8 mouse cellular contexts compared by ENCODE assay signal in genomic region chr17:33746011-33746410, GRCm38 (mm10). TPM values are rescaled to one million over a fixed set of nuclear protein-coding genes. Genes with fewer than 3 reads are reported as not detected.
A peak's percentile ranks its signal among the peaks of the same experiment; 100 is the strongest.
DNase-seq lines count a peak whose midpoint lies in the region; ATAC-seq lines count a peak whose summit lies in the region.
"Had no signal": no experiment of that assay in that cellular context is flagged by ENCODE, and none has a peak within 500 bp of the region (broad histone marks: within the 10 kb centered on the region; RNA-seq: fewer than 3 reads in every experiment).

No protein-coding gene starts in this region.

- H3K27ac ChIP-seq in midbrain, embryonic 14.5 days (replicated peaks; ENCODE audit: low read depth, low read length): no peak overlapping the region
- H3K27ac ChIP-seq in midbrain, embryonic 16.5 days (ENCODE audit: low read length): no peak overlapping the region
- H3K27ac ChIP-seq: neural tube, embryonic 13.5 days had no signal

- no peak for ATAC-seq in midbrain, embryonic 14.5 days (ENCODE audit: low FRiP score, low TSS enrichment)
- no peak for ATAC-seq in midbrain, embryonic 16.5 days
- peak; percentile 82 for ATAC-seq in common myeloid progenitor, adult 5-6 weeks (replicated peaks; ENCODE audit: low read depth, poor library complexity, severe bottlenecking)

- no peak overlapping the region for H3K4me2 ChIP-seq in midbrain, embryonic 14.5 days (ENCODE audit: low read length)
- H3K4me2 ChIP-seq in midbrain, embryonic 16.5 days (ENCODE audit: low read length): no peak overlapping the region
- H3K4me2 ChIP-seq: neural tube, embryonic 13.5 days had no signal

- peak; percentile 36 for DNase-seq in midbrain, embryonic 14.5 days
- DNase-seq in induced T-regulatory cell, adult 2 months (ENCODE audit: low read depth): peak; percentile 40
- DNase-seq in lung, postnatal 36 days: peak; percentile 74
- DNase-seq in ovary, postnatal 14 days (ENCODE audit: low spot score): no peak
- no peak for DNase-seq in spleen, adult 18-20 months

- H3K27me3 ChIP-seq in midbrain, embryonic 14.5 days (ENCODE audit: control insufficient read depth, insufficient read depth, low read length): no peaks in the 10 kb centered on the region
- H3K27me3 ChIP-seq in midbrain, embryonic 16.5 days (ENCODE audit: control insufficient read depth, insufficient read depth, low read depth, low read length): no peaks in the 10 kb centered on the region
- H3K27me3 ChIP-seq: neural tube, embryonic 13.5 days had no signal

- H3K4me1 ChIP-seq in midbrain, embryonic 14.5 days (ENCODE audit: control insufficient read depth, insufficient read depth, low read length): no peaks in the 10 kb centered on the region
- H3K4me1 ChIP-seq in midbrain, embryonic 16.5 days (ENCODE audit: control insufficient read depth, insufficient read depth, low read length): no peaks in the 10 kb centered on the region

- no peak overlapping the region for H3K4me3 ChIP-seq in midbrain, embryonic 14.5 days (replicated peaks; ENCODE audit: low read depth, low read length)
- no peak overlapping the region for H3K4me3 ChIP-seq in midbrain, embryonic 16.5 days (ENCODE audit: low read depth, low read length)
- H3K4me3 ChIP-seq: neural tube, embryonic 13.5 days had no signal

- 81% methylated on average over 2 of the region's 2 CpGs for WGBS in midbrain, embryonic 14.5 days
- 73% methylated on average over 2 of the region's 2 CpGs for WGBS in midbrain, embryonic 16.5 days

- H3K9me3 ChIP-seq in midbrain, embryonic 14.5 days (ENCODE audit: control insufficient read depth, low read length): no peaks in the 10 kb centered on the region
- no peaks in the 10 kb centered on the region for H3K9me3 ChIP-seq in midbrain, embryonic 16.5 days (replicated peaks; ENCODE audit: control insufficient read depth, low read length, poor library complexity, severe bottlenecking)
- H3K9me3 ChIP-seq: neural tube, embryonic 13.5 days had no signal

- H3K36me3 ChIP-seq in midbrain, embryonic 14.5 days (ENCODE audit: control insufficient read depth, insufficient read depth, low read length): peaks cover 48% of the 10 kb centered on the region
- H3K36me3 ChIP-seq in midbrain, embryonic 16.5 days (ENCODE audit: control insufficient read depth, insufficient read depth, low read length): peaks cover 20% of the 10 kb centered on the region

- no peak overlapping the region for H3K9ac ChIP-seq in midbrain, embryonic 14.5 days (replicated peaks; ENCODE audit: low read length)
- H3K9ac ChIP-seq in midbrain, embryonic 16.5 days (ENCODE audit: low read depth, low read length): no peak overlapping the region
- H3K9ac ChIP-seq: neural tube, embryonic 13.5 days had no signal

RNA-seq across cellular contexts. Expression of gene Rab11b, which starts 14.3 kb away (rescaled TPM):
- polyA plus RNA-seq in midbrain, embryonic 14.5 days (2014; fragmentation: Nextera tagmentation; extraction: Ambion mirVana): 417 and 541 TPM in 2 replicates
- 503 and 519 TPM in 2 replicates for polyA plus RNA-seq in midbrain, embryonic 16.5 days (2015; fragmentation: Nextera tagmentation; extraction: Ambion mirVana)
- 42.5 and 65.0 TPM in 2 replicates for total RNA-seq in common myeloid progenitor, adult 5-6 weeks (2017)

RNA-seq across cellular contexts. Expression of gene March2, which starts 27.5 kb away (rescaled TPM):
- 45.2 and 62.6 TPM in 2 replicates for polyA plus RNA-seq in midbrain, embryonic 14.5 days (2014; fragmentation: Nextera tagmentation; extraction: Ambion mirVana)
- polyA plus RNA-seq in midbrain, embryonic 16.5 days (2015; fragmentation: Nextera tagmentation; extraction: Ambion mirVana): 62.9 and 74.6 TPM in 2 replicates
- 31.5 and 35.0 TPM in 2 replicates for total RNA-seq in common myeloid progenitor, adult 5-6 weeks (2017)

RNA-seq across cellular contexts. Expression of gene Angptl4, which starts 35.6 kb away (rescaled TPM):
- 8.0 and 18.4 TPM in 2 replicates for polyA plus RNA-seq in midbrain, embryonic 14.5 days (2014; fragmentation: Nextera tagmentation; extraction: Ambion mirVana)
- 16.8 and 17.4 TPM in 2 replicates for polyA plus RNA-seq in midbrain, embryonic 16.5 days (2015; fragmentation: Nextera tagmentation; extraction: Ambion mirVana)
- total RNA-seq in common myeloid progenitor, adult 5-6 weeks (2017): 5.9 and 14.2 TPM in 2 replicates

RNA-seq across cellular contexts. Expression of gene Hnrnpm, which starts 59.4 kb away (rescaled TPM):
- polyA plus RNA-seq in midbrain, embryonic 14.5 days (2014; fragmentation: Nextera tagmentation; extraction: Ambion mirVana): 177 and 214 TPM in 2 replicates
- polyA plus RNA-seq in midbrain, embryonic 16.5 days (2015; fragmentation: Nextera tagmentation; extraction: Ambion mirVana): 190 and 198 TPM in 2 replicates
- total RNA-seq in common myeloid progenitor, adult 5-6 weeks (2017): 414 and 543 TPM in 2 replicates

Comparison
In these comparisons a context has a peak if more than half of its experiments do, and no peak if none do; other contexts are left out.
1. DNase-seq: peak in midbrain, embryonic 14.5 days (single experiment), induced T-regulatory cell, adult 2 months (single experiment) and lung, postnatal 36 days (single experiment); none in ovary, postnatal 14 days (single experiment) and spleen, adult 18-20 months (0 of 2).